Mouse (Mus musculus): ENCODE data around the gene Mb.
A peak's percentile ranks its signal among the peaks of the same experiment; 100 is the strongest.

Gene Mb

DNA sequence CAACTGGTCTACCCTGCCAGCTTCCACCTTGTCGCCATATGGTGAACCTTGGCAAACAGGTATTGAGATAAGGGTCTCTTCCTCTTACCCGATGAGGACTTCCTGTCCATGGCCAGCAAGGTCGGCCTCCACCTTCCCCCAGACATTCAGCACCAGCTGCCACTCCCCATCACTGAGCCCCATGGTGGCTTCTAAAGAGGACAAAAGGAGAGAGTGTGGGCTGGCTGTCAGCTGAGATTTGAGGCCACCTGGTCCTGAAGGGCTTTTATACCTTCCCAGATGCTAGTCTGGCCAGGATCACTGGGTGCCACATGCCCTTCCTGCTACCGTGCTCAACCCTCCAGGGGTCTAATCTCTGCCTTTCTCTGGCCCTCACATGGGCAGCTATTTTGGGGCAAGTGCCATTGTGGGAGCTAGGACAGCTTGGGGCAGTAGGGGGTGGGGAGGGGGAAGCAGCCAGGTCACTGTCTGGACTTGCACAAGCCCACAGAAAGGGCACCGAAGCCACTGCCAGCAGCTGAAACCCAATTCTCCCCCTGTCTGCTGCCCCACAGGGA is 28.0 kb downstream of the Mb start:
- DNase-seq = no peak

DNA sequence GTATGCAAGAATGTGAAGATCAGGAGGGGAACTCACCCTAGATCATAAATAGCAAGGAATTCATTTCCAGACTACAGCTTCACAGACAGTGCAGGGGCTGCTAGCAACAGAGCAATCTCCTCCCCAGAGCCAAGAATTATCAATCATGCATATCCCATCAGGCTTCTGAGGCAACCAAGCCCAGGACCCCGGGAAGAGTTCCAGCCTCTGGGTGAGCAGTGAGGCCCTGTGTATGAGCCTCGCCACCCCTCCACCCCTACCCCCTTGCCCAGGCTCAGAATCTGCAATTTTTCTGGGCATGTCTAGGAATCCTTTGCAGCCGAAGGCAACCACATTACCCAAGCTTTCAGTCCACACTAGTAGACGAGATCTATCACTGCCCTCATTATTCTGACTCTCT is 28.6 kb downstream of the Mb start:
- no peak for DNase-seq

DNA sequence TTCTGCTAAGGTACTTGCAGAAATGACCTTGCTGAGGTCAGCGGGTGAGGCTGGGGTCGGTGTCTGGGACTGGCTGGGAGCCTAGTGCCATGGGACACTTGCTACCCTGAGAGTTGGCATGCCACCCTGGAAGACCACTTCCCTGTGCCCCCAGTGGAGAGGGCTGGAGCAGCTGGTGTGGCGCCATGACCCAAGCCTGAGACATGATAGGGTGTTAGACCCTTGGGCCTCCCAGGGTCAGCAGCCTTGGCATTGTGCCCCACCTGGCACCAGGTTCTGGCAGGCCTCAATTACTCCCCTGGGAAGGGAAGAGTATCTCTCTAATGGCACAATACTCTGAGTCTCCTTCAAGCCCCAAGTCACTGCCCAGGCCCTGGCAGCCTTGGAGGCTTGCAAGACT is 29.4 kb downstream of the Mb start:
- no peak for DNase-seq

DNA sequence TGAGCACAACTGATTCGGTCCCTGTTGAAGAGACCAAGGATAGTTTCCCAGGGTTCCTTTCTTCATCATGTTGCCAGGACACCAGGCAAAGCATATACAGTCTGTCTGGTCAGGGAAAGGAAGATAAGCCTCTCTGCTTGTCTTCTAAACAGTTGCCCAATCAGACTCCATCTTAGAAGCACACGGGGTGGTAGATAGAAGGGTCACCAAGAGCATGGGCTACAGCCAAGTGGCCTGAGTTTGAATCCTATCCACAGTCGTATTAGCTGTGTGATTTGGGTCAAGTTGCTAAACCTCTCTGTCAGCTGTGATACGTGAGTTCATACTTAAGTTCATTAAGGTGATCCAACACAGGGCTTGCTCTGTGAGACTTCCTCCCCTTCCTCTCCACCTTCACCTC is 30.3 kb downstream of the Mb start:
- no peak for DNase-seq

DNA sequence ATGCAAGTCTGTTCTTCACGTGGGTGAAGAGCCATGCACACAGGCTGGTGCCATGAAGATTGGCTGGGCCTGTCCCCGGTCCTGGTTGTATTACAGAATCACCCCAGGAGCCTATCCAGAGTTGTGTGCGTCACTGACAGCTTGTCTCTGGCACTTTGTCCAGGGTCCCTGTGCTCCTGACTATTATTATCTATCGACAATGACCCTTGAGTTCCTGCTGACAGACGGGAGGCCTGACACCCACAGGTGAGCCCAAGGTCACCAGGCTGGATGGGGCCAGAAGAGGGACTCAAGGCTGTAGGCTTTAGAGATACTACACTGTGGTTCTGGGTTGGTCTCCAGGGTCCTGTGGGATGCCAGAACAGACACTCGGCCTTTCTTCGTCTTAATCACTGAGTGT is 30.9 kb downstream of the Mb start:
- DNase-seq = no peak

DNA sequence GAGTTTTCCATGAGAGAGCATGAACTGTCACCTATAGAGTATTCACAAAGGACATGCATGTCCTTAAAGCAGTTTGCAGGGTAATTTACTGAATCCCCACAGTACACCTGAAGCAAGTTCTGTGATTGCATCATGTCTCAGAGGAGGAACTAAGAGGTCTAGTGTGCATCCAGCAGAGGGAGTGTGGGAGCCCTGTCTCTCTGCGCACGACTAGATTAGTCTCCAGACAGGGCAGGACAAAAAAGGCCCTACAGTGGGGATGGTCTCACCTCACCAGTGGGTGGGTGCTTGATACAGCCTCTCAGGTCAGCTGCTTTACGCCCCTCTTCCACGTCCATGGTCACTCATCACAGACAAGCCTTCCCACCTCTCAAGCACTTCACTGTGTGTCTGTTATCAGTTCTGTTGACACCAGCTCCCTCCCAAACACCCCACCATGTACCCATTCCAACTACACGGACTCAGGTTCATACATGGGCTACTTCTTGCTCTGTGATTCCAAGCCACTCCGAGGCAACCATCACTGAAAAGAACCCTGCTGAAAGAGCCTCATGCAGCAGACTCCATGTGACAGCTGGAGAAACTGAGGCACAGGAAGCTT is 31.6 kb downstream of the Mb start:
- DNase-seq = peak; percentile 37

DNA sequence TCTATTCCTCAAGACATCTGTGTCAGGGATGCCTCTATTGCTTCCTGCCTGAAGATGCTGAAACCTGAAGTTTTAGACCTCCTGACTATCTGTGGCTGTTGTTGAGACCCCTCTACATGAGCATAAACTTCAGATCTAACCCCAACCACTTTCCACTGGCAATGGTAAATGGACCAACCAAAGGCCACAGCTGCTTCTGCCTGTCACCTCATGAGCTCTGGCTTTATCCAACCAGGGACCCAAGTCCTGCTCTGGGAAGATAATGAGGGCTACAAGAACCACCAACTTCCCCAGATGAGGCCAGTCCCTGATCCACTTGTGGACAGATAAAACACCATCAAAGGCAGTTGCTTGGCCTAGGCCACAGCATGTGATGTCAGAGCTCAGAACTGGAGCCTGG is 32.6 kb downstream of the Mb start:
- no peak for DNase-seq

DNA sequence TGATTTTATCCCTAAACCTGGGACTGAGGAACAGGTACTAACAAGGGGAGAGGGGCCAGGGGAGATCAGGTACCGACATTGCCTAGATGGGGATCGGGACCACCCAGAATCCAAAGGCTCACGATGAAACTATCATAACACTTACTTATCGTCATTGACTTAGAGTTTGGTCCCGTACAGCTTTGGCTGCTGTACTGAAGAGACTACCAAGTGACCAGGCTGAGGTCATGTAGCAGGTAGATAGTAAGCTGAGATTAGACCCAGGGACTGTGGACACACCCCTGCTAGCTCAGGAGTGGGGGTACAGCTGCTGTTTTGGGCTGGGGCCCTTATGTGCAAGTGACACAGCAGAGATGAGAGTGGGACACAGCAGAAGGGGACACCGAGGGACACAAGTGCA is 34.0 kb downstream of the Mb start:
- no peak for DNase-seq

DNA sequence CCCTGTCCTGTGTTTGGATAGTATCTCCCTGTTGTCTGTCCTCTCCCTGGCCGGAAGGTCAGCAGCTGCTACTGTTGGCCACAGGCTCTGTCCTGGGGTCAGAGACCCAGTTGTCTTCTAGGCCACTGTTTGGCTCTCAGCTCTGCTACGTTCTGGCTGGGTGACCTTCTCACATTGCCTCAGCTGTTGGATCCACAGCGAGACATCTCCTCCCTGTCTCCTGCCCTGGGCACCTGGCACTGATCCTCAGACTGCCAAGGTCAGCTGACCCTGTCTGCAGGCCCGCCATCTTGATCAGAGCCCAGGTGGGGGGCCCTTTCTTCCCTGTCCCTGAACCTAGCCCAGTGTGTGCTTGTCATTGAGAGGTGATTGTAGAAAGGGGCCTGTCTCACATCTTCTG is 35.5 kb downstream of the Mb start:
- DNase-seq = no peak

DNA sequence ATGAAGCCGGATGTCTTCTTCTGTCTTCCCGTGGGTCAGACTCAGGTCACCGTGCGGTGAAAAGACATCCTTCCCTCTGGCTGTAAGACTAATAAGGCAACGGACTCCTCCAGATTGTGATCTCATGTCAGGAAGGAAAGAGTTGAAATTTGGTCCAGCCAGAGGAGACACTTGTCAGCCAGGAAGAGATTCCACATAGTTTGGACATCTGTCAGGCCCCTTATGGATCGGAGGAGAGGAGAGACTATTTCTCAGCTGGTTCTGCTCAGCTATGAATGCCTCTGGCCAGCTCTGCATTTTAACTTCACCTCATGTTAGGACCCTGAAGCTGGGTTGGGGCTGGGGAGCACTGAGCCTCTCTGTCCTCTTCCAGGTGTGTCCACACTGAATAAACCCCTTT is 36.0 kb downstream of the Mb start:
- DNase-seq = peak; percentile 13

DNA sequence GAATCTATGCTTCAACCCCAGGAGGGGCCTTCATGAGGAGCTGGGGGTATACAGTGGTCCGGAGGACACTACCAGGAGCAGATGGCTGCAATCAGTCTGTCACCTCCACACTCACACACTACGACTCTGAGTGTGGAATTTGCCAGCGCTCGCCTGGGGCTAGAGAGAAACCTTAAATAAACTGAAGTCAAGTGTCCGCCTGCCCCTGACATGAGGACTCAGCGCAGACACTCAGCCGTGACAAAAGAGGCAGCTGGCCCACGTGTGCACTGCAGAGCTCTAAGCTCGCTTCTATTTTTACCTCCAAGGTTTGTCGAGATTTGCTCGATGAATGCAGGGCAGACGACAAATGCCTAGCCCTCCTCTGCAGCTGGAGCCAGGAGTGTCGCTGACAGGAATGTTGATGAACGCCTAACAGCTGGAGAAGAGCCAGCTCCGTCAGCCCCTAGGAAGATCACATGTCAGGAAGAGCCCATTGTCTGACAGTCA is 36.7 kb downstream of the Mb start:
- DNase-seq = peak; percentile 64

DNA sequence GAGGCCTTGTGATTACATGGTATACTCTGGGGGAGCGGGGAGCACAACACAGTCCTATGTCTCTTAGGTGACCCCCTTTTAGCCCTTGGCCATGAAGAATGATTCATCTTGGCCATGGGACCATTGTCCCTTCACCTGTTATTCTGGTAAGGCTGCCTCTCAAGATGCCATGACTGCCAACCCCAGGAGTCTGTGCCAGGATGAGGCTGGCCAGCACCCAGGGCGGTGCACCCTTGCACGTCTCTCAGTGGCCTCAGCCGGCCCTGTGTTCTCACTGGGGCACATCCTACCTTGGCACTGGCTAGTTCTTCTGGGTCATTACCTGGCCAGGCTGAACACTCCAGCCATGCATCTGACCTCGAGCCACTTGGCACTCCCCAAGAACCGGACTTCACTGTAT is 41.6 kb downstream of the Mb start:
- no peak for DNase-seq

DNA sequence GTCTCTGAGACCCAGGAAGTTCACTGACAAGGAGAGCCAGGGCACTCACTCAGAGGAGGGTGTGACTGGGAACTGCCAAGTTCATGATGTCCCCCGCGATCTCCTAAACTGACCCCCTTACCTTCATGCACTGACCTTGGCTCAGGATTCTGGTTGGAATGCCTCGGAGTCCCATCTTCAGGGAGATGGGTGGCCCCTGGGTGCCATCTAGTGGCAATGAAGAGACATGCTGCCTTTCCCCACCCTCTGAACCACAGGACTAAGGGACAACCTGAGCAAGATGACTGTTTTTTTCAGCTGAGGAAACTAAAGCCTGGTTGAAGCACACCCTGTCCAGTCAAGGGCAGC is 46.6 kb downstream of the Mb start:
- DNase-seq = peak; percentile 74

DNA sequence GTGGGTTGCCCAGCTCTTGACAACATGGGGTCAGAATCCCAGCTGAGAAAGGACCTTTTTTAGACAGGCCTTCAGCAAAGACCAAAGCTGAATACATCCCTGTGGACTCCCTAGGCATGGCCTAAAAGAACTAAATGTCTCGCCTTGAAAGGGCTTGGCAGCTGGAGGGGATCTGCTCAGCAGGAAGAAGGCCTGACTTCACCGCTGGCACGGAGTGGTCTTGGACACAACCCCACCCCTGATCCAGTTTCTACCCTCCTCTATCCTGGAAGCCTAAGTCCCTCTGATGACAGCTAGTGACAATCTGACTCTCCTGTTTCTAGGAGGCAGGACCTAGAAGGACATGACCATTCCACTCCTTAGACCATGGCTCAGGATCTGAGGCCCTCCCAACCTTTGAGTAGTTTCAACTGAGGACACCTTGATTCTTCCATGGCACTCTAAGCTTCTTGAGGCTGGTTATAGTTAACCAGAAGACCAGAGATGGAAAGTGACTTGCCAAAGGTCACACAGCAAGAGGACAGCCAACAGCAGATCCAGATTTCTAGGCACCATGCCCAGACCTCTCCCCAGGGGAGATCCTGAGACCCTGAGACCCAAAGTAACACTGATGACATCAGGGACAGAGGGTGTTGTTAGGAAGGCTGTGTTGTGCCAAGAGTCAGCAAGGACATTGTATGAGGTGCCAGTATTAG is 47.1 kb downstream of the Mb start:
- DNase-seq = no peak

DNA sequence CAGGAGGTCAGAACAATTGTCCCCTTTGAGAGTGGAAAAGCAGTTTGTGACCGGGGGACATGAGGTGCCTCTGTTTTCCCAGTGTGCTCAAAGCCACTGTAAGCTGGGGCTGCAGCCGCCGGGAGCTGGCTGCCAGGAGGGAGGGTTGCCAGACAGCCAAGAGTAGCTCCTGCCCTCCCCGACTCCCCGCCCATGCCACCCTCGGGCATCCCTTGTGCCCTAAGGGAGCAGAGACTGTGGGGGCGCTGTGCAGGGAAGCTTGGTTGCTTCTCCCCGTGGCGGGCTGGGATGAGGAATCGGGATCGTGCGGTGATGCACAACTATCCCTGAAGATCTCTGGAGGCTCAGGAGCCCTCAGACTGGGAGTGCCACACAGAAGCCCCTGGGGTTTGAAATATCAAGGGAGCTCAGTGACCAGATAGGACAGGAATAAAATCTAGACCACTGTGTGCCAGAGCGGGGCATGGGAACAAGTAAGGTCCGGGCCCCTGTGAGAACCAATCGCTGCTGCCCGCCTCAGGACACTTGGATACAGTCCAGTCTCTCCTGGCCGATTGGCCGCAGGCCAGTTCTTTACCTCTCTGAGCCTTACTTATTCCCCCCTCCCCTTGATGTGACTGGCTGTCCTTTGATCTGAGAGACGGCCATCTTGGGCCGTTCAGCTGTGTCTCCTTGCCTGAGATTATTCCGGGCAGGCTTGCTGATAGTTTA is 51.4 kb downstream of the Mb start:
- no peak for DNase-seq

DNA sequence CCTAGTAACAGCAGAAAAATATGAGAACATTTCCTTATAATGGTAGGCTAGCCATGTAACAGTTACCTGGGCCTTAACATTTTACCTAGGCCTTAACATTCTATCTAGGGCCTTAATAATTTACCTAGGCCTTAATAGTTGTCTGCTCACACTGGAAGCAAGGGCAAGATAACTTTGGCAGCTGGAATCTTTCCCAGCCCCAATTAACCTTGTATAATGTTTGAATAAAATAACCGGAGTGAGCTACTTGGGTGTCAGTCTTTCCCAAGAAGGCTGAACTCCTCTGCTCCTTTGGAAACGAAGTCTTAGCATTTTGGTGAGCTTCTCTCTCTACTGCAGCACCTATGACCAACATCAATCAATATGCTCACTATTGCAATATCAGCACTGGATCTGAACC is 52.4 kb downstream of the Mb start:
- no peak for DNase-seq

DNA sequence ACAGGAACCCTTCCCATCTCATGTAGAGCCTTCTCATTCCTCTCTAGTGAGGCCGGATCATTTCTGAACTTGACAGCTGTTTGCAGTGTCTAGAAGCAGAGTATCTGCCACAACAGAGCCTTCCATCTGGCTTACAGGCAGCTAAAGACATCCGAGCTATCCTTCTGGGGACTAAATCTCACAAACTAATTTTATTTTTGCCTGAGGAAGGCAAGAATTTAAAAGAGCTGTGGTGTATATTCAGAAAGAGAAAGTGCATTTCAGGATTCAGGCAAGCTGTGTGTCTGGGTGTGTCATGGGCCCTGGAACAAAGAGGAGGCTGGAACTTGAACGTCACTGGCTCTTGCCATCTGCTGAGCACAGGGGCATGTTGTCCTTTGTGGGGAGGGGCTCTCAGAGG is 56.1 kb downstream of the Mb start:
- DNase-seq = no peak

DNA sequence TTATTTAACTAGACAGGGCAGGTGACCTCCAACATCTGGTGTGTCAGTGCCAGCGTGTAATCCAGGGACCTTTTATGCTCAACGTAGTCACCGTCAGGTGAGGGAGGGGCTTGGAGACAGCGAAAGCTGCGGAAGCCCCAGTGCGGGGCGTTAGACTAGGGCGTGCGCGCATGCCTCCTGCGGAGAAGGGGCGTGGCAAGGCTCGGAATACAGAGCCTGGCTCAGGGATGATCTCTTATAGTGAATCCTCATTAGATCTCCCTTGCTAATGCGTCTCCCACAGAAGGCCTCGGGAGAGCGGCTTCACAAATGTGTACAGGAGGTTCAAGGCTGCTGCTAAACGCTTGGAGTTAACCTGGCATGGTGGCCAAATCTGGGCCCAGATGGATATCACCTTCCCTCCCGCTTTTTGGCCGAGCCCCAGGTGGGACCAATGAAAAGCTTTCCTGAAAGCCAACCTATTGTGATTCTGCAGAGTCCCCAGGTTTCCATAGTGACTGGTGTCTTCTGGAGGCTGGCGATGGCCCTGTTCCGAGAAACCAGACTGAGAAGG is 62.9 kb downstream of the Mb start:
- peak; percentile 75 for DNase-seq

DNA sequence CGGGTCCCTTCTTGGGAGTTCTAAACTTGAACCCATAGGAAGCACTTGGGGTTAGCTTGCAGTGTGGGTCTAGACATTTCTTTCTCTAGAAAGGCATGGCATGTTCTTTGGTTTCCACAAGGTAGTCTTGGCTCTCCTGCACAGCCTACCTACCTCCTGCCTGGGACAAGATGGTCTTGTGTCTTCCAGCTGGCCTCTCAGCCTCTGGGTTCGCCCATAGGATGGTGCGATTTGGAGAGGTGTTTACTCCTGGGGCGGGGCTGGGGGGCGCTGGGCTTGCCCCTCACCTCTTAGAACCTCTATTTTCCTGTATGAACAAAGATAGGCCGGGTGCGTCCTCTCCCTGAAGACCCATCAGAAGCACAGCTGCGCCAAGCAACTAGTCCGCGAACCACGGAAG is 63.3 kb downstream of the Mb start:
- DNase-seq = no peak

DNA sequence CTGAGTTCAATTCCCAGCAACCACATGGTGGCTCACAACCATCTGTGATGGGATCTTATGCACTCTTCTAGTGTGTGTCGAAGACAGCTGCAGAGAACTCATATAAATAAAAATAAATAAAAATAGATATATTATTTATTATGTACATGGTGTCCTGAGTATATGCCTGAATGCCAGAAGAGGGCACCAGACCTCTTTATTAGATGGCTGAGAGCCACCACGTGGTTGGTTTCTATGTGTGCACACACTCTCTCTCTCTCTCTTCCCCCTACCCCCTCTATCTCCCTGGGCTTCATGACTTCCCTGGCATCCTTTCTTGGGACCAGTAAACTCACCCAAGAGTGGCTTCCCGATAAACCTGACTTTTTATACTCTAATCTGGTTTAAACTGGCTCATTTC is 67.7 kb downstream of the Mb start:
- peak; percentile 65 for DNase-seq

DNA sequence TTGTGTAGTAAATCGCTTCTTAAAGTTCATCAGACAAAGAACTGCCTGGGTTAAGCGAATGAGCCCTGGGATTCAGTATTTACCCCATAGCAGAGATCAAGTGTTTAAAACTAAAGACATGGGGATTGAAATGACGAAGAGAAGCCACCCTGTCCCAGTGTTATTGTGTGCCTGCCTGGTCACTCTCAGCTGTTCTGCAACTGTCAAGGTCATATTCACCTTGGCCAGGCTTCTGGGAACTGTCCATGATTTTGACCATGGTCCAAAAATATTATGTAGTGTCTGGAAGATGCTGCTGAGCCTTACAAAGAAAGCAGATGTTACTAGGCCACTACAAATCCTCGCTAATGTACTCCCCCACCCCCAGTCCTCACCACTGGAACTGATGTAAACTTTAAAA is 70.7 kb downstream of the Mb start:
- no peak for DNase-seq

DNA sequence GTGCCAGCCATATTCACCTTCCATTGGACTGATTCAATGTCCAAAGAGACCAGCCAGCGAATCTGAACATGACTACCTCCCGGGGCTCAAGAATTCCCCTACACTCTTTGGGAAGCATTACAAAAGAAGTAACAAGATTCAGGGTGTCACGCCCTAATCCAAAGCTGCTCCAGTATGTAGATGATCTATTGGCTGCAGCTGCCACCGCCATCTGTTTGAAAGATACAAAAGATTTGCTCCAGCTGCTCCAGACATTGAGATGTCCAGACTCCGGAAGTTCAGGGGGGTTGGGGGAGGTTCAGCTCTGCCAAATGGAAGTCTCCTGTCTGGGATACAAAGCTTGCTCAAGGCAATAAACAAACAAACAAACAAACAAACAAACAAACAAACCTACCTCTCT is 73.9 kb downstream of the Mb start:
- peak; percentile 70 for DNase-seq

DNA sequence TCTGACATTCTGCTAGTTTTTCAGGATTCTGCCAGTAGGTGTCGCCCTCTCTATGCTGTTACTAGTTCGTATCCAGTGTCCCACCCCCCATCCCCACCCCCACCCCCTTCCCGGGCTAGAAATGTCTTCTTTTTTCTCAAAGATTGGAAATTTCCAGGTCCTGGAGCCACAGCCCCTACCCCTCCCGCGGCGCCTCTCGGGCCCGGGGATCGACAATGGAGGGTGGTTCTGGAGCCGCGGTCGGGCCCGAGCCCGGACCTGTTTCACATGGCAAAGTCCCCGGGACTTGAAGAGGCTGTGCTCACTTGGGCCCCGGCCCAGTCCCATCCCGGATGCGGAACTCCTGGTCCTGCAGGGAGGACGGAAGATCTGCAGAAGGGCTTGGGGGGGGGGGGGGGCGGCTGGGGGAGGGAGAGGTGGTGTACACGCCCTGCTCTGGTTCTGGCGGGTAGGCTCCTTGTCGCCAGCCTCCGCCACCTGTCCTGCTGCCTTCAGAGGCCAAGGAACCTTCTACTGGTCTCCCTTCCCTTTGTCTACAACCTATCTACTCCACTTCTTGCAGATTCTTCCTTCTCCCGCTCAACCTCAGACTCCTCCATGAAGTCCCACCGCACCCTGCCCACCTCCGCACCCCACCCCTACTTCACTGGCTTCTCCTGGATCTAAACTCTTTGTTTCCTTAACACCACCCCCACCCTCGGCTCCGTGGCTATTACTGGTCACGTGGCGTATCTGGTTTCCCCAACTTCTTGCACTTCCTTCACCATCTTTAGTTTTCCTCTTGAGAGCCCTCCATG is 76.4 kb downstream of the Mb start:
- peak; percentile 91 for DNase-seq

Data from embryo, embryonic 11 days (tissue).